Mouse (Mus musculus): ENCODE data around the gene Atf3. TPM values are rescaled to one million over a fixed set of nuclear protein-coding genes. Genes with fewer than 3 reads are reported as not detected.

The Atf3 gene
- polyA plus RNA-seq, 1 experiment from 2014 or later: 3.7 TPM

- DNase-seq: peak; percentile 46
- no peaks in the 10 kb centered on the region for H3K9me3 ChIP-seq (ENCODE audit: low read depth, low read length)
- H3K27me3 ChIP-seq (ENCODE audit: insufficient read depth, low read length): no peaks in the 10 kb centered on the region
- no peaks in the 10 kb centered on the region for H3K36me3 ChIP-seq (ENCODE audit: insufficient read depth)
- no peak overlapping the region for H3K4me3 ChIP-seq (ENCODE audit: low read depth, low read length)
- H3K27ac ChIP-seq (ENCODE audit: low read depth): no peak overlapping the region
- WGBS: 55% methylated on average over 5 of the region's 5 CpGs
- TF ChIP-seq CTCF (IDR thresholded peaks at IDR 0.05; ENCODE audit: low read depth): 0 out of 2 replicates have a peak, but pooled peaks have one; percentile 19
- H3K9ac ChIP-seq: no peak overlapping the region
- no peak overlapping the region for H3K4me2 ChIP-seq
- no peaks in the 10 kb centered on the region for H3K4me1 ChIP-seq (ENCODE audit: insufficient read depth)
- peak; percentile 66; the same call in 1 of the 2 replicates for ATAC-seq (ENCODE audit: insufficient read depth)
Measured at GRCm38 (mm10) chr1:191132934-191133333, 84.9 kb downstream of the Atf3 start.

- H3K4me2 ChIP-seq: no peak overlapping the region
- H3K27me3 ChIP-seq (ENCODE audit: insufficient read depth, low read length): no peaks in the 10 kb centered on the region
- 52% methylated on average over 5 of the region's 5 CpGs for WGBS
- no peak for TF ChIP-seq CTCF (IDR thresholded peaks at IDR 0.05; ENCODE audit: low read depth)
- no peaks in the 10 kb centered on the region for H3K36me3 ChIP-seq (ENCODE audit: insufficient read depth)
- no peak overlapping the region for H3K4me3 ChIP-seq (ENCODE audit: low read depth, low read length)
- no peak overlapping the region for H3K9ac ChIP-seq
- no peak for ATAC-seq (ENCODE audit: insufficient read depth)
- DNase-seq: no peak
- no peak overlapping the region for H3K27ac ChIP-seq (ENCODE audit: low read depth)
- no peaks in the 10 kb centered on the region for H3K9me3 ChIP-seq (ENCODE audit: low read depth, low read length)
- no peaks in the 10 kb centered on the region for H3K4me1 ChIP-seq (ENCODE audit: insufficient read depth)
Measured at GRCm38 (mm10) chr1:191132240-191132639, 85.6 kb downstream of the Atf3 start.

GRCm38 (mm10) chr1:191131692-191132091 lies 86.1 kb downstream of the Atf3 start:
- no peak overlapping the region for H3K9ac ChIP-seq
- H3K9me3 ChIP-seq (ENCODE audit: low read depth, low read length): no peaks in the 10 kb centered on the region
- H3K4me1 ChIP-seq (ENCODE audit: insufficient read depth): no peaks in the 10 kb centered on the region
- DNase-seq: no peak
- H3K27me3 ChIP-seq (ENCODE audit: insufficient read depth, low read length): no peaks in the 10 kb centered on the region
- whole genome bisulfite sequencing: 78% methylated on average over 2 of the region's 2 CpGs
- no peaks in the 10 kb centered on the region for H3K36me3 ChIP-seq (ENCODE audit: insufficient read depth)
- H3K4me3 ChIP-seq (ENCODE audit: low read depth, low read length): no peak overlapping the region
- H3K4me2 ChIP-seq: no peak overlapping the region
- TF ChIP-seq CTCF (IDR thresholded peaks at IDR 0.05; ENCODE audit: low read depth): no peak
- ATAC-seq (ENCODE audit: insufficient read depth): no peak
- no peak overlapping the region for H3K27ac ChIP-seq (ENCODE audit: low read depth)

GRCm38 (mm10) chr1:191125811-191126638 lies 91.8 kb downstream of the Atf3 start:
- WGBS: 13% methylated on average over 38 of the region's 38 CpGs
- ATAC-seq (ENCODE audit: insufficient read depth): peak; percentile 86; the same call in 1 of the 2 replicates

GRCm38 (mm10) chr1:191124288-191124687 lies 93.6 kb downstream of the Atf3 start:
- DNase-seq (no peak), ATAC-seq (ENCODE audit: insufficient read depth) (no peak)
- no peak for TF ChIP-seq CTCF (IDR thresholded peaks at IDR 0.05; ENCODE audit: low read depth)
- Histone ChIP-seq H3K4me2 (no peak overlapping the region), H3K9ac (no peak overlapping the region), H3K27me3 (ENCODE audit: insufficient read depth, low read length) (no peaks in the 10 kb centered on the region), H3K36me3 (ENCODE audit: insufficient read depth) (no peaks in the 10 kb centered on the region), H3K9me3 (ENCODE audit: low read depth, low read length) (no peaks in the 10 kb centered on the region), H3K27ac (ENCODE audit: low read depth) (no peak overlapping the region), H3K4me3 (ENCODE audit: low read depth, low read length) (no peak overlapping the region), H3K4me1 (ENCODE audit: insufficient read depth) (no peaks in the 10 kb centered on the region)
- 55% methylated on average over 4 of the region's 4 CpGs for WGBS

More at GRCm38 (mm10) chr1:191125811-191126638, 91.8 kb downstream of the Atf3 start:
- Histone ChIP-seq H3K4me2 (peak overlapping the region; percentile 65), H3K36me3 (ENCODE audit: insufficient read depth) (no peaks in the 10 kb centered on the region), H3K4me3 (ENCODE audit: low read depth, low read length) (peak overlapping the region; percentile 31), H3K4me1 (ENCODE audit: insufficient read depth) (no peaks in the 10 kb centered on the region), H3K9me3 (ENCODE audit: low read depth, low read length) (no peaks in the 10 kb centered on the region), H3K27ac (ENCODE audit: low read depth) (no peak overlapping the region), H3K27me3 (ENCODE audit: insufficient read depth, low read length) (no peaks in the 10 kb centered on the region), H3K9ac (no peak overlapping the region; the same call in 1 of the 2 replicates)
- DNase-seq: peak; percentile 81
- peak; percentile 88 for TF ChIP-seq CTCF (IDR thresholded peaks at IDR 0.05; ENCODE audit: low read depth)

GRCm38 (mm10) chr1:191123696-191124095 lies 94.1 kb downstream of the Atf3 start:
- Histone ChIP-seq H3K9me3 (ENCODE audit: low read depth, low read length) (no peaks in the 10 kb centered on the region), H3K4me3 (ENCODE audit: low read depth, low read length) (no peak overlapping the region), H3K27ac (ENCODE audit: low read depth) (no peak overlapping the region), H3K4me2 (no peak overlapping the region), H3K4me1 (ENCODE audit: insufficient read depth) (no peaks in the 10 kb centered on the region), H3K9ac (no peak overlapping the region), H3K27me3 (ENCODE audit: insufficient read depth, low read length) (no peaks in the 10 kb centered on the region), H3K36me3 (ENCODE audit: insufficient read depth) (no peaks in the 10 kb centered on the region)
- DNase-seq (no peak), ATAC-seq (ENCODE audit: insufficient read depth) (no peak)
- WGBS: 68% methylated on average over 2 of the region's 2 CpGs
- no peak for TF ChIP-seq CTCF (IDR thresholded peaks at IDR 0.05; ENCODE audit: low read depth)

- 44% methylated on average over 3 of the region's 3 CpGs for WGBS
- H3K9me3 ChIP-seq (ENCODE audit: low read depth, low read length): no peaks in the 10 kb centered on the region
- H3K4me2 ChIP-seq: no peak overlapping the region
- H3K9ac ChIP-seq: no peak overlapping the region
- H3K36me3 ChIP-seq (ENCODE audit: insufficient read depth): no peaks in the 10 kb centered on the region
- H3K27me3 ChIP-seq (ENCODE audit: insufficient read depth, low read length): no peaks in the 10 kb centered on the region
- no peak overlapping the region for H3K4me3 ChIP-seq (ENCODE audit: low read depth, low read length)
- no peaks in the 10 kb centered on the region for H3K4me1 ChIP-seq (ENCODE audit: insufficient read depth)
- TF ChIP-seq CTCF (IDR thresholded peaks at IDR 0.05; ENCODE audit: low read depth): no peak
- no peak for ATAC-seq (ENCODE audit: insufficient read depth)
- DNase-seq: peak; percentile 17
- H3K27ac ChIP-seq (ENCODE audit: low read depth): no peak overlapping the region
Measured at GRCm38 (mm10) chr1:191122744-191123143, 95.1 kb downstream of the Atf3 start.

Other genes with a start within 250 kb of the Atf3 start
- 38.1 and 40.6 TPM in 2 replicates for gene Vash2, start 238.7 kb downstream of the Atf3 start, polyA plus RNA-seq (2014; fragmentation: Nextera tagmentation; extraction: Ambion mirVana)
- 8.4 and 9.9 TPM in 2 replicates for gene Flvcr1, start 191.9 kb downstream of the Atf3 start, polyA plus RNA-seq (2014; fragmentation: Nextera tagmentation; extraction: Ambion mirVana)
- not detected in 2 replicates for gene Spata45, start 181.4 kb downstream of the Atf3 start, polyA plus RNA-seq (2014; fragmentation: Nextera tagmentation; extraction: Ambion mirVana)
- gene Tatdn3, start 155.1 kb downstream of the Atf3 start, polyA plus RNA-seq (2014; fragmentation: Nextera tagmentation; extraction: Ambion mirVana): 12.7 and 15.2 TPM in 2 replicates
- 30.1 and 30.5 TPM in 2 replicates for gene Nsl1, start 155.0 kb downstream of the Atf3 start, polyA plus RNA-seq (2014; fragmentation: Nextera tagmentation; extraction: Ambion mirVana)
- gene Batf3, start 120.2 kb downstream of the Atf3 start, polyA plus RNA-seq (2014; fragmentation: Nextera tagmentation; extraction: Ambion mirVana): 14.2 and 15.0 TPM in 2 replicates
- gene Fam71a, start 53.2 kb downstream of the Atf3 start, polyA plus RNA-seq (2014; fragmentation: Nextera tagmentation; extraction: Ambion mirVana): not detected in 2 replicates
- gene Nenf, start 100.2 kb upstream of the Atf3 start, polyA plus RNA-seq (2014; fragmentation: Nextera tagmentation; extraction: Ambion mirVana): 116 and 117 TPM in 2 replicates
- 22.7 TPM in 2 replicates for gene Tmem206, start 107.9 kb upstream of the Atf3 start, polyA plus RNA-seq (2014; fragmentation: Nextera tagmentation; extraction: Ambion mirVana)
- 40.8 and 42.7 TPM in 2 replicates for gene Ppp2r5a, start 185.2 kb upstream of the Atf3 start, polyA plus RNA-seq (2014; fragmentation: Nextera tagmentation; extraction: Ambion mirVana)